Mouse (Mus musculus) liver, embryonic 14.5 days (tissue): ENCODE results near the gene Grik2. TPM values are rescaled to one million over a fixed set of nuclear protein-coding genes. Genes with fewer than 3 reads are reported as not detected.

Experiments
- ATAC-seq: fragments of 200-750 bp; cut with Nextera tagmentation; 2 replicates; pipeline ENCODE4 v1.8.0; 2017; ENCODE audit warnings: moderate number of reproducible peaks, mild to moderate bottlenecking, moderate library complexity; ENCODE audit not compliant: insufficient read depth
- DNase-seq, 3 experiments: peaks; one replicate each; pipeline ENCODE4 v3.0.0-alpha.2; 2012 to 2013; ENCODE audit warnings: low read depth in 3 of 3, low spot score in 3 of 3
- H3K27ac ChIP-seq: fragments of 300-500 bp; sonication (generic); 2 replicates; pipeline ENCODE4 v1.5.1; 2014; ENCODE audit warnings: moderate library complexity, mild to moderate bottlenecking, control low read depth, inconsistent platforms
- H3K27me3 ChIP-seq: fragments of 300-500 bp; sonication (generic); 2 replicates; pipeline ENCODE4 v1.6.1; 2014; ENCODE audit warnings: mild to moderate bottlenecking, low read length, moderate library complexity; ENCODE audit not compliant: control insufficient read depth, insufficient read depth
- H3K36me3 ChIP-seq: fragments of 300-500 bp; sonication (generic); replicated peaks from 2 replicates; pipeline ENCODE4 v1.6.1; 2014; ENCODE audit warnings: low read depth; ENCODE audit not compliant: control insufficient read depth, insufficient read depth
- H3K4me1 ChIP-seq, 2 experiments: fragments of 200-500 bp in 1 of 2; fragments of 300-500 bp in 1 of 2; sonication (generic) in 1 of 2; replicated peaks; 2 replicates each; pipeline ENCODE4 v1.6.1; 2012 to 2014; ENCODE audit warnings: antibody characterized with exemption in 1 of 2, inconsistent platforms in 1 of 2, low read length in 1 of 2; ENCODE audit not compliant: control insufficient read depth in 2 of 2, insufficient read depth in 2 of 2
- H3K4me2 ChIP-seq: fragments of 300-500 bp; sonication (generic); 2 replicates; pipeline ENCODE4 v1.6.1; 2014; ENCODE audit warnings: low read depth, mild to moderate bottlenecking, control low read depth, moderate library complexity
- H3K4me3 ChIP-seq, 2 experiments: fragments of 200-500 bp in 1 of 2; fragments of 300-500 bp in 1 of 2; sonication (generic) in 1 of 2; 2 replicates each; pipeline ENCODE4 v1.5.1; 2012 to 2014; ENCODE audit warnings: low read depth in 2 of 2, low read length in 2 of 2, mild to moderate bottlenecking in 2 of 2, control low read depth in 1 of 2, inconsistent platforms in 1 of 2, moderate library complexity in 1 of 2; ENCODE audit not compliant: insufficient read depth in 1 of 2
- H3K9ac ChIP-seq: fragments of 300-500 bp; sonication (generic); replicated peaks from 2 replicates; pipeline ENCODE4 v1.6.1; 2014; ENCODE audit warnings: mild to moderate bottlenecking, control low read depth, moderate library complexity
- H3K9me3 ChIP-seq: fragments of 300-500 bp; sonication (generic); 2 replicates; pipeline ENCODE4 v1.6.1; 2016; ENCODE audit warnings: low read length, mixed read lengths; ENCODE audit not compliant: control insufficient read depth
- CTCF ChIP-seq: IDR thresholded peaks from 2 replicates; pipeline ENCODE4 v1.5.1; 2016; ENCODE audit warnings: antibody characterized with exemption, low read depth, control low read depth
- EP300 ChIP-seq: IDR thresholded peaks from 2 replicates; pipeline ENCODE4 v1.6.1; 2016; ENCODE audit warnings: antibody characterized with exemption, low read depth
- WGBS: fragments of 180-500 bp; shearing (Covaris S2); extraction: QIAGEN DNeasy Blood & Tissue Kit; methylation state at CpG from one replicate; pipeline ENCODE4 v1.1.7; 2014; ENCODE audit not compliant: insufficient replicate concordance; 5-methylcytosine and 5-hydroxymethylcytosine counted together
- polyA plus RNA-seq, 2 experiments: library from polyadenylated mRNA; depleted of rRNA in 1 of 2; stranded (reverse) in 1 of 2; unstranded in 1 of 2; fragments of >200 nt; fragmentation: Nextera tagmentation in 1 of 2; extraction: Ambion mirVana in 1 of 2; gene quantifications; 2 replicates each; pipeline versions ENCODE4 v1.2.1 to v1.2.3; 2012 to 2014

The Grik2 gene
- polyA plus RNA-seq, 2 experiments: 0.03 TPM; not detected in 1

GRCm38 (mm10) chr10:49623951-49624350, 164.6 kb downstream of the Grik2 start:
- no peaks in the 10 kb centered on the region for H3K9me3 ChIP-seq
- DNase-seq: no peak
- no peak overlapping the region for H3K4me2 ChIP-seq
- H3K27ac ChIP-seq: no peak overlapping the region
- no peak overlapping the region for H3K4me3 ChIP-seq
- no peaks in the 10 kb centered on the region for H3K4me1 ChIP-seq
- ATAC-seq: no peak
- no peak for TF ChIP-seq EP300
- TF ChIP-seq CTCF: no peak
- no peaks in the 10 kb centered on the region for H3K36me3 ChIP-seq
- WGBS: 51% methylated on average over 3 of the region's 3 CpGs
- no peaks in the 10 kb centered on the region for H3K27me3 ChIP-seq
- no peak overlapping the region for H3K9ac ChIP-seq

- no peak overlapping the region for H3K27ac ChIP-seq
- no peaks in the 10 kb centered on the region for H3K27me3 ChIP-seq
- H3K4me3 ChIP-seq: no peak overlapping the region
- TF ChIP-seq CTCF (no peak), EP300 (no peak)
- H3K9me3 ChIP-seq: no peaks in the 10 kb centered on the region
- WGBS: 45% methylated on average over 2 of the region's 2 CpGs
- no peak overlapping the region for H3K4me2 ChIP-seq
- no peaks in the 10 kb centered on the region for H3K36me3 ChIP-seq
- no peaks in the 10 kb centered on the region for H3K4me1 ChIP-seq
- ATAC-seq (no peak), DNase-seq (no peak)
- no peak overlapping the region for H3K9ac ChIP-seq
Observed at GRCm38 (mm10) chr10:49597652-49598051, 190.9 kb downstream of the Grik2 start.

GRCm38 (mm10) chr10:49573514-49573913, 215.1 kb downstream of the Grik2 start:
- no peak for DNase-seq
- H3K9me3 ChIP-seq: no peaks in the 10 kb centered on the region
- H3K4me2 ChIP-seq: no peak overlapping the region
- H3K36me3 ChIP-seq: no peaks in the 10 kb centered on the region
- 62% methylated on average over 7 of the region's 7 CpGs for WGBS
- H3K4me1 ChIP-seq: no peaks in the 10 kb centered on the region
- TF ChIP-seq CTCF: no peak
- no peak for TF ChIP-seq EP300
- H3K27me3 ChIP-seq: no peaks in the 10 kb centered on the region
- H3K4me3 ChIP-seq: no peak overlapping the region
- no peak for ATAC-seq
- no peak overlapping the region for H3K9ac ChIP-seq
- no peak overlapping the region for H3K27ac ChIP-seq

GRCm38 (mm10) chr10:49559872-49560407, 228.6 kb downstream of the Grik2 start:
- TF ChIP-seq EP300 (no peak), CTCF (no peak)
- Histone ChIP-seq H3K36me3 (no peaks in the 10 kb centered on the region), H3K4me3 (no peak overlapping the region), H3K27me3 (no peaks in the 10 kb centered on the region), H3K4me1 (no peaks in the 10 kb centered on the region), H3K9me3 (no peaks in the 10 kb centered on the region), H3K27ac (no peak overlapping the region), H3K9ac (no peak overlapping the region), H3K4me2 (no peak overlapping the region)
- no peak for ATAC-seq
- WGBS: 46% methylated on average over 1 of the region's 1 CpGs
- no peak for DNase-seq

- ATAC-seq: no peak
- WGBS: 25% methylated on average over 1 of the region's 1 CpGs
- no peak for DNase-seq
- Histone ChIP-seq H3K4me1 (no peaks in the 10 kb centered on the region), H3K27ac (no peak overlapping the region), H3K9me3 (no peaks in the 10 kb centered on the region), H3K9ac (no peak overlapping the region), H3K36me3 (no peaks in the 10 kb centered on the region), H3K27me3 (no peaks in the 10 kb centered on the region), H3K4me2 (no peak overlapping the region), H3K4me3 (no peak overlapping the region)
- TF ChIP-seq CTCF: no peak
- TF ChIP-seq EP300: no peak
Observed at GRCm38 (mm10) chr10:49542249-49542648, 246.3 kb downstream of the Grik2 start.
